Mouse (Mus musculus) heart, adult 8-10 months (tissue): ENCODE results near the gene Coro1b. TPM values are rescaled to one million over a fixed set of nuclear protein-coding genes. Genes with fewer than 3 reads are reported as not detected.

ENCODE experiments used
- DNase-seq: peaks from one replicate; pipeline ENCODE4 v3.0.0; 2022; ENCODE audit warnings: low spot score
- total RNA-seq, 4 experiments: library from RNA; stranded (reverse); gene quantifications; 2 replicates each; pipeline ENCODE4 v1.2.4; 2022

The Coro1b gene
- 10 to 100 TPM; 34.9 to 55.9 (median 42.8) TPM for total RNA-seq

- peak; percentile 97 for DNase-seq
Observed at GRCm38 (mm10) chr19:4148491-4148806, at the start of gene Coro1b. Coro1b (plus strand) TSS chr19:4148619.

- peak; percentile 91 for DNase-seq
Observed at GRCm38 (mm10) chr19:4099056-4099455, 49.4 kb upstream of the Coro1b start.

- DNase-seq, result peak; percentile 77
Observed at GRCm38 (mm10) chr19:4099837-4100717, 48.3 kb upstream of the Coro1b start, which contains the start of gene Pitpnm1. Pitpnm1 (plus strand) TSS chr19:4099998.

- no peak for DNase-seq
Observed at GRCm38 (mm10) chr19:4100718-4101261, 47.6 kb upstream of the Coro1b start.

GRCm38 (mm10) chr19:4101466-4101865, 47.0 kb upstream of the Coro1b start:
- no peak for DNase-seq

GRCm38 (mm10) chr19:4102049-4102448, 46.4 kb upstream of the Coro1b start:
- no peak for DNase-seq

- DNase-seq, result no peak
Observed at GRCm38 (mm10) chr19:4102626-4103025, 45.8 kb upstream of the Coro1b start.

- no peak for DNase-seq
Observed at GRCm38 (mm10) chr19:4103294-4103693, 45.1 kb upstream of the Coro1b start.

GRCm38 (mm10) chr19:4103792-4104191, 44.6 kb upstream of the Coro1b start:
- no peak for DNase-seq

- no peak for DNase-seq
Observed at GRCm38 (mm10) chr19:4104675-4105194, 43.7 kb upstream of the Coro1b start.

GRCm38 (mm10) chr19:4106654-4107053, 41.8 kb upstream of the Coro1b start:
- no peak for DNase-seq

- no peak for DNase-seq
Observed at GRCm38 (mm10) chr19:4108535-4108934, 39.9 kb upstream of the Coro1b start.

- DNase-seq, result no peak
Observed at GRCm38 (mm10) chr19:4112063-4112960, 36.1 kb upstream of the Coro1b start.

- peak; percentile 80 for DNase-seq
Observed at GRCm38 (mm10) chr19:4113186-4113805, 35.1 kb upstream of the Coro1b start.

GRCm38 (mm10) chr19:4113806-4114230, 34.6 kb upstream of the Coro1b start:
- DNase-seq, result no peak

- no peak for DNase-seq
Observed at GRCm38 (mm10) chr19:4114551-4114950, 33.9 kb upstream of the Coro1b start.

- no peak for DNase-seq
Observed at GRCm38 (mm10) chr19:4115144-4115543, 33.3 kb upstream of the Coro1b start.

- DNase-seq, result no peak
Observed at GRCm38 (mm10) chr19:4115816-4116215, 32.6 kb upstream of the Coro1b start.

GRCm38 (mm10) chr19:4117006-4117405, 31.4 kb upstream of the Coro1b start:
- no peak for DNase-seq

GRCm38 (mm10) chr19:4118350-4118749, 30.1 kb upstream of the Coro1b start:
- no peak for DNase-seq

GRCm38 (mm10) chr19:4119716-4120487, 28.5 kb upstream of the Coro1b start:
- DNase-seq, result no peak
